Mouse (Mus musculus): ENCODE results near the gene Arap1.

The Arap1 gene

GRCm38 (mm10) chr7:101347767-101348270 lies at the start of gene Arap1:
TSS of gene Arap1 (plus strand) at chr7:101348067.
- CTCF ChIA-PET = interaction anchor here (0.5 to 1.0 kb wide), 3 partner anchors 15 to 64 kb away, joined by 3 to 5 read pairs (median 3); no protein-coding TSS in a partner anchor

GRCm38 (mm10) chr7:101298375-101298774 lies 49.5 kb upstream of the Arap1 start:
- CTCF ChIA-PET = interaction anchor here (0.7 kb wide), 1 partner anchor 43 kb away, joined by 3 read pairs; no protein-coding TSS in a partner anchor

GRCm38 (mm10) chr7:101301361-101301880 lies 46.4 kb upstream of the Arap1 start:
- CTCF ChIA-PET = interaction anchor here (0.6 to 1.3 kb wide), 4 partner anchors 13 to 111 kb away, joined by 3 to 10 read pairs (median 4); no protein-coding TSS in a partner anchor

- CTCF ChIA-PET = interaction anchor here (0.6 to 1.3 kb wide), 5 partner anchors 14 to 182 kb away, joined by 3 to 10 read pairs (median 3); no protein-coding TSS in a partner anchor
Observed at GRCm38 (mm10) chr7:101301881-101302456, 45.9 kb upstream of the Arap1 start, which contains the start of gene Atg16l2. TSS of gene Atg16l2 (minus strand) at chr7:101302251.

GRCm38 (mm10) chr7:101302691-101303090 lies 45.2 kb upstream of the Arap1 start:
- CTCF ChIA-PET = interaction anchor here (0.6 kb wide), 1 partner anchor 182 kb away, joined by 3 read pairs; no protein-coding TSS in a partner anchor

- CTCF ChIA-PET = no interaction called here
Observed at GRCm38 (mm10) chr7:101306841-101307240, 41.0 kb upstream of the Arap1 start.

- CTCF ChIA-PET = interaction anchor here (2.0 kb wide), 1 partner anchor 53 kb away, joined by 12 read pairs; no protein-coding TSS in a partner anchor
Observed at GRCm38 (mm10) chr7:101309985-101310326, 37.9 kb upstream of the Arap1 start.

- CTCF ChIA-PET = interaction anchor here (0.6 to 2.0 kb wide), 5 partner anchors 52 to 297 kb away, joined by 3 to 12 read pairs (median 4); no protein-coding TSS in a partner anchor
Observed at GRCm38 (mm10) chr7:101310327-101311028, 37.4 kb upstream of the Arap1 start.

GRCm38 (mm10) chr7:101311061-101311460 lies 36.8 kb upstream of the Arap1 start:
- CTCF ChIA-PET = interaction anchor here (0.6 to 2.0 kb wide), 4 partner anchors 51 to 298 kb away, joined by 3 to 12 read pairs (median 6); no protein-coding TSS in a partner anchor

GRCm38 (mm10) chr7:101313033-101313432 lies 34.8 kb upstream of the Arap1 start:
- CTCF ChIA-PET = interaction anchor here (0.6 kb wide), 1 partner anchor 65 kb away, joined by 6 read pairs; no protein-coding TSS in a partner anchor

GRCm38 (mm10) chr7:101314396-101314795 lies 33.5 kb upstream of the Arap1 start:
- CTCF ChIA-PET = no interaction called here

GRCm38 (mm10) chr7:101315699-101316098 lies 32.2 kb upstream of the Arap1 start:
- CTCF ChIA-PET = no interaction called here

- CTCF ChIA-PET = no interaction called here
Observed at GRCm38 (mm10) chr7:101316591-101317001, 31.3 kb upstream of the Arap1 start.

- CTCF ChIA-PET = no interaction called here
Observed at GRCm38 (mm10) chr7:101317014-101317413, 30.9 kb upstream of the Arap1 start, which contains the start of gene Stard10. TSS of gene Stard10 (plus strand) at chr7:101317086.

GRCm38 (mm10) chr7:101318848-101319247 lies 29.0 kb upstream of the Arap1 start:
- CTCF ChIA-PET = no interaction called here

GRCm38 (mm10) chr7:101319796-101320195 lies 28.1 kb upstream of the Arap1 start:
- CTCF ChIA-PET = interaction anchor here (0.7 kb wide), 1 partner anchor 23 kb away, joined by 12 read pairs; no protein-coding TSS in a partner anchor

GRCm38 (mm10) chr7:101320399-101321217 lies 27.3 kb upstream of the Arap1 start:
- CTCF ChIA-PET = interaction anchor here (0.7 kb wide), 1 partner anchor 176 kb away, joined by 3 read pairs; no protein-coding TSS in a partner anchor

GRCm38 (mm10) chr7:101321218-101321827 lies 26.5 kb upstream of the Arap1 start:
- CTCF ChIA-PET = interaction anchor here (0.7 kb wide), 1 partner anchor 177 kb away, joined by 3 read pairs; no protein-coding TSS in a partner anchor

GRCm38 (mm10) chr7:101323141-101323594 lies 24.7 kb upstream of the Arap1 start:
- CTCF ChIA-PET = no interaction called here

Data from spleen, embryonic (tissue).